Mouse (Mus musculus) limb, embryonic 11.5 days (tissue): ENCODE results near the gene Sema3c. TPM values are rescaled to one million over a fixed set of nuclear protein-coding genes. Genes with fewer than 3 reads are reported as not detected.

Source experiments
- ATAC-seq: fragments of 200-750 bp; cut with Nextera tagmentation; 2 replicates; pipeline ENCODE4 v1.8.0; 2017; ENCODE audit warnings: low read depth; ENCODE audit not compliant: insufficient number of reproducible peaks, low FRiP score, low TSS enrichment
- DNase-seq: peaks from one replicate; pipeline ENCODE4 v3.0.0-alpha.2; 2015; ENCODE audit warnings: low spot score
- H3K27ac ChIP-seq: fragments of 300-500 bp; sonication (generic); replicated peaks from 2 replicates; pipeline ENCODE4 v1.5.1; 2014; ENCODE audit warnings: low read depth, mild to moderate bottlenecking, low read length
- H3K27me3 ChIP-seq: fragments of 300-500 bp; sonication (generic); 2 replicates; pipeline ENCODE4 v1.6.1; 2014; ENCODE audit warnings: mild to moderate bottlenecking, low read length, mixed read lengths; ENCODE audit not compliant: control insufficient read depth, insufficient read depth
- H3K36me3 ChIP-seq: fragments of 300-500 bp; sonication (generic); 2 replicates; pipeline ENCODE4 v1.6.1; 2014; ENCODE audit warnings: mild to moderate bottlenecking, low read length, moderate library complexity, mixed read lengths; ENCODE audit not compliant: control insufficient read depth, insufficient read depth
- H3K4me1 ChIP-seq: fragments of 300-500 bp; sonication (generic); 2 replicates; pipeline ENCODE4 v1.6.1; 2014; ENCODE audit warnings: low read length, mixed read lengths; ENCODE audit not compliant: control insufficient read depth, insufficient read depth
- H3K4me2 ChIP-seq: fragments of 300-500 bp; sonication (generic); 2 replicates; pipeline ENCODE4 v1.6.1; 2014; ENCODE audit warnings: low read depth, mild to moderate bottlenecking, moderate library complexity; ENCODE audit not compliant: severe bottlenecking
- H3K4me3 ChIP-seq: fragments of 300-500 bp; sonication (generic); 2 replicates; pipeline ENCODE4 v1.5.1; 2014; ENCODE audit warnings: low read depth, low read length
- H3K9ac ChIP-seq: fragments of 300-500 bp; sonication (generic); 2 replicates; pipeline ENCODE4 v1.6.1; 2014; ENCODE audit warnings: mild to moderate bottlenecking, low read length
- H3K9me3 ChIP-seq: fragments of 300-500 bp; sonication (generic); 2 replicates; pipeline ENCODE4 v1.6.1; 2016; ENCODE audit warnings: low read length; ENCODE audit not compliant: control insufficient read depth
- WGBS: fragments of 180-500 bp; shearing (Covaris S2); extraction: QIAGEN DNeasy Blood & Tissue Kit; methylation state at CpG from one replicate; pipeline ENCODE4 v1.1.7; 2014; 5-methylcytosine and 5-hydroxymethylcytosine counted together
- polyA plus RNA-seq: library from polyadenylated mRNA; unstranded; fragments of >200 nt; fragmentation: Nextera tagmentation; extraction: Ambion mirVana; gene quantifications from 2 replicates; pipeline ENCODE4 v1.2.1, GENCODE M21; 2014

The Sema3c gene
- polyA plus RNA-seq, 1 experiment from 2014 or later = 16.8 TPM

GRCm38 (mm10) chr5:17720011-17720410, 145.9 kb downstream of the Sema3c start:
- Histone ChIP-seq H3K36me3 (no peaks in the 10 kb centered on the region), H3K4me2 (no peak overlapping the region), H3K27ac (no peak overlapping the region), H3K4me1 (no peaks in the 10 kb centered on the region), H3K9ac (no peak overlapping the region), H3K9me3 (no peaks in the 10 kb centered on the region), H3K4me3 (no peak overlapping the region), H3K27me3 (no peaks in the 10 kb centered on the region)
- ATAC-seq = no peak
- no peak for DNase-seq
- WGBS = 75% methylated on average over 4 of the region's 4 CpGs

GRCm38 (mm10) chr5:17724031-17724430, 149.9 kb downstream of the Sema3c start:
- WGBS = 32% methylated on average over 2 of the region's 2 CpGs
- DNase-seq = no peak

GRCm38 (mm10) chr5:17728047-17728446, 154.0 kb downstream of the Sema3c start:
- no peak for ATAC-seq
- Histone ChIP-seq H3K27ac (no peak overlapping the region), H3K9me3 (no peaks in the 10 kb centered on the region), H3K4me1 (no peaks in the 10 kb centered on the region), H3K4me3 (no peak overlapping the region), H3K27me3 (no peaks in the 10 kb centered on the region), H3K4me2 (no peak overlapping the region), H3K36me3 (no peaks in the 10 kb centered on the region), H3K9ac (no peak overlapping the region)
- 42% methylated on average over 5 of the region's 5 CpGs for WGBS
- no peak for DNase-seq

More at GRCm38 (mm10) chr5:17724031-17724430, 149.9 kb downstream of the Sema3c start:
- Histone ChIP-seq H3K4me1 (no peaks in the 10 kb centered on the region), H3K27me3 (no peaks in the 10 kb centered on the region), H3K4me3 (no peak overlapping the region), H3K9ac (no peak overlapping the region), H3K9me3 (no peaks in the 10 kb centered on the region), H3K36me3 (no peaks in the 10 kb centered on the region), H3K4me2 (no peak overlapping the region), H3K27ac (no peak overlapping the region)
- no peak for ATAC-seq

GRCm38 (mm10) chr5:17739805-17740204, 165.7 kb downstream of the Sema3c start:
- H3K9ac ChIP-seq = no peak overlapping the region
- no peak overlapping the region for H3K4me3 ChIP-seq
- no peak for DNase-seq
- 50% methylated on average over 3 of the region's 3 CpGs for WGBS
- H3K4me2 ChIP-seq = no peak overlapping the region
- no peak overlapping the region for H3K27ac ChIP-seq
- ATAC-seq = peak; percentile 35; the same call in 1 of the 2 replicates
- H3K9me3 ChIP-seq = no peaks in the 10 kb centered on the region
- H3K4me1 ChIP-seq = no peaks in the 10 kb centered on the region
- H3K27me3 ChIP-seq = no peaks in the 10 kb centered on the region
- no peaks in the 10 kb centered on the region for H3K36me3 ChIP-seq

- Histone ChIP-seq H3K9me3 (no peaks in the 10 kb centered on the region), H3K27me3 (no peaks in the 10 kb centered on the region), H3K4me1 (no peaks in the 10 kb centered on the region), H3K4me3 (no peak overlapping the region), H3K4me2 (no peak overlapping the region), H3K36me3 (no peaks in the 10 kb centered on the region), H3K27ac (no peak overlapping the region), H3K9ac (no peak overlapping the region)
- ATAC-seq = no peak
- no peak for DNase-seq
Measured at GRCm38 (mm10) chr5:17746520-17746919, 172.4 kb downstream of the Sema3c start.

GRCm38 (mm10) chr5:17747143-17747542, 173.1 kb downstream of the Sema3c start:
- 45% methylated on average over 5 of the region's 5 CpGs for WGBS
- no peak overlapping the region for H3K27ac ChIP-seq
- DNase-seq (no peak), ATAC-seq (no peak)
- H3K9me3 ChIP-seq = no peaks in the 10 kb centered on the region
- H3K9ac ChIP-seq = no peak overlapping the region
- H3K27me3 ChIP-seq = no peaks in the 10 kb centered on the region
- H3K4me3 ChIP-seq = no peak overlapping the region
- no peaks in the 10 kb centered on the region for H3K36me3 ChIP-seq
- H3K4me2 ChIP-seq = no peak overlapping the region
- H3K4me1 ChIP-seq = no peaks in the 10 kb centered on the region

- Histone ChIP-seq H3K36me3 (no peaks in the 10 kb centered on the region), H3K4me3 (no peak overlapping the region), H3K9ac (no peak overlapping the region), H3K4me2 (no peak overlapping the region), H3K9me3 (no peaks in the 10 kb centered on the region), H3K4me1 (no peaks in the 10 kb centered on the region), H3K27ac (no peak overlapping the region), H3K27me3 (no peaks in the 10 kb centered on the region)
- 74% methylated on average over 3 of the region's 3 CpGs for WGBS
- no peak for DNase-seq
- no peak for ATAC-seq
Measured at GRCm38 (mm10) chr5:17748293-17748692, 174.2 kb downstream of the Sema3c start.

GRCm38 (mm10) chr5:17753471-17754005, 179.5 kb downstream of the Sema3c start:
- Histone ChIP-seq H3K27ac (no peak overlapping the region), H3K4me2 (no peak overlapping the region), H3K4me3 (no peak overlapping the region), H3K36me3 (no peaks in the 10 kb centered on the region), H3K9me3 (no peaks in the 10 kb centered on the region), H3K9ac (no peak overlapping the region), H3K4me1 (no peaks in the 10 kb centered on the region), H3K27me3 (no peaks in the 10 kb centered on the region)
- WGBS = 84% methylated on average over 7 of the region's 7 CpGs
- no peak for ATAC-seq
- no peak for DNase-seq

- Histone ChIP-seq H3K27me3 (no peaks in the 10 kb centered on the region), H3K4me3 (no peak overlapping the region), H3K4me1 (no peaks in the 10 kb centered on the region), H3K36me3 (no peaks in the 10 kb centered on the region), H3K9ac (no peak overlapping the region), H3K27ac (no peak overlapping the region), H3K4me2 (no peak overlapping the region), H3K9me3 (no peaks in the 10 kb centered on the region)
- 67% methylated on average over 4 of the region's 4 CpGs for WGBS
- DNase-seq (no peak), ATAC-seq (no peak)
Measured at GRCm38 (mm10) chr5:17766006-17766677, 192.1 kb downstream of the Sema3c start.
